Mouse (Mus musculus) ES-E14 (cell line): Measurements from ENCODE around the gene Ank3. TPM values are rescaled to one million over a fixed set of nuclear protein-coding genes. Genes with fewer than 3 reads are reported as not detected.

ENCODE experiments used
- DNase-seq: peaks from one replicate; pipeline ENCODE4 v3.0.0-alpha.2; 2013; ENCODE audit warnings: low read depth, low spot score
- H3K27ac ChIP-seq: 2 replicates; pipeline ENCODE4 v1.5.1; 2012; ENCODE audit warnings: low read depth, mild to moderate bottlenecking, low read length, moderate library complexity, mixed read lengths; ENCODE audit not compliant: poor library complexity, insufficient read depth, severe bottlenecking
- H3K36me3 ChIP-seq: 2 replicates; pipeline ENCODE4 v1.6.1; 2012; ENCODE audit warnings: mild to moderate bottlenecking, low read length, moderate library complexity, mixed read lengths; ENCODE audit not compliant: control insufficient read depth, poor library complexity, insufficient read depth, severe bottlenecking
- H3K4me1 ChIP-seq, 2 experiments: fragments of 150-350 bp in 1 of 2; sonication (generic) in 1 of 2; 2 replicates each; pipeline ENCODE4 v1.6.1; 2012; ENCODE audit warnings: low read length in 2 of 2, mild to moderate bottlenecking in 1 of 2, mixed read lengths in 1 of 2; ENCODE audit not compliant: control insufficient read depth in 2 of 2, insufficient read depth in 2 of 2, poor library complexity in 1 of 2
- H3K4me3 ChIP-seq, 2 experiments: fragments of 150-350 bp in 1 of 2; sonication (generic) in 1 of 2; 2 replicates each; pipeline ENCODE4 v1.5.1; 2012; ENCODE audit warnings: low read length in 2 of 2, low read depth in 1 of 2, mild to moderate bottlenecking in 1 of 2, mixed read lengths in 1 of 2; ENCODE audit not compliant: insufficient read depth in 1 of 2, poor library complexity in 1 of 2, severe bottlenecking in 1 of 2
- H3K9ac ChIP-seq: 2 replicates; pipeline ENCODE4 v1.6.1; 2012; ENCODE audit warnings: low read depth, mild to moderate bottlenecking, low read length, mixed read lengths; ENCODE audit not compliant: poor library complexity, insufficient read depth, severe bottlenecking
- H3K9me3 ChIP-seq: fragments of 150-350 bp; sonication (generic); 2 replicates; pipeline ENCODE4 v1.6.1; 2012; ENCODE audit warnings: low read depth, mild to moderate bottlenecking, low read length; ENCODE audit not compliant: control insufficient read depth, insufficient read depth
- CHD2 ChIP-seq: IDR thresholded peaks from 2 replicates; pipeline ENCODE4 v1.6.1; 2014; ENCODE audit warnings: mild to moderate bottlenecking, low read depth, low read length, inconsistent platforms
- HCFC1 ChIP-seq: IDR thresholded peaks from 2 replicates; pipeline ENCODE4 v1.6.1; 2012; ENCODE audit warnings: low read length, inconsistent platforms, borderline replicate concordance; ENCODE audit not compliant: insufficient read depth
- MAFK ChIP-seq: IDR thresholded peaks from 2 replicates; pipeline ENCODE4 v1.6.1; 2014; ENCODE audit warnings: mild to moderate bottlenecking, low read depth, low read length, inconsistent platforms; ENCODE audit not compliant: insufficient read depth
- ZC3H11A ChIP-seq: IDR thresholded peaks from 2 replicates; pipeline ENCODE4 v1.6.1; 2012; ENCODE audit warnings: low read depth, mild to moderate bottlenecking, inconsistent platforms, low read length, borderline replicate concordance
- ZNF384 ChIP-seq: IDR thresholded peaks from 2 replicates; pipeline ENCODE4 v1.6.1; 2012; ENCODE audit warnings: low read depth, low read length, inconsistent platforms
- in situ Hi-C, 2 experiments: fragments of 600-800 bp; cut with MboI; formaldehyde crosslinking; loops; one replicate each; pipeline ENCODE4 v1.15.1; 2025; ENCODE audit warnings: low sequenced_read_pairs in 2 of 2, inconsistent platforms in 1 of 2; ENCODE audit not compliant: unreplicated experiment in 2 of 2
- total RNA-seq: library from RNA; depleted of rRNA; stranded (reverse); fragments of 300-350 nt; gene quantifications from 2 replicates; pipeline ENCODE4 v1.2.3, GENCODE M21; 2012

Gene Ank3
- total RNA-seq, 1 experiment, result 6.5 TPM

DNA sequence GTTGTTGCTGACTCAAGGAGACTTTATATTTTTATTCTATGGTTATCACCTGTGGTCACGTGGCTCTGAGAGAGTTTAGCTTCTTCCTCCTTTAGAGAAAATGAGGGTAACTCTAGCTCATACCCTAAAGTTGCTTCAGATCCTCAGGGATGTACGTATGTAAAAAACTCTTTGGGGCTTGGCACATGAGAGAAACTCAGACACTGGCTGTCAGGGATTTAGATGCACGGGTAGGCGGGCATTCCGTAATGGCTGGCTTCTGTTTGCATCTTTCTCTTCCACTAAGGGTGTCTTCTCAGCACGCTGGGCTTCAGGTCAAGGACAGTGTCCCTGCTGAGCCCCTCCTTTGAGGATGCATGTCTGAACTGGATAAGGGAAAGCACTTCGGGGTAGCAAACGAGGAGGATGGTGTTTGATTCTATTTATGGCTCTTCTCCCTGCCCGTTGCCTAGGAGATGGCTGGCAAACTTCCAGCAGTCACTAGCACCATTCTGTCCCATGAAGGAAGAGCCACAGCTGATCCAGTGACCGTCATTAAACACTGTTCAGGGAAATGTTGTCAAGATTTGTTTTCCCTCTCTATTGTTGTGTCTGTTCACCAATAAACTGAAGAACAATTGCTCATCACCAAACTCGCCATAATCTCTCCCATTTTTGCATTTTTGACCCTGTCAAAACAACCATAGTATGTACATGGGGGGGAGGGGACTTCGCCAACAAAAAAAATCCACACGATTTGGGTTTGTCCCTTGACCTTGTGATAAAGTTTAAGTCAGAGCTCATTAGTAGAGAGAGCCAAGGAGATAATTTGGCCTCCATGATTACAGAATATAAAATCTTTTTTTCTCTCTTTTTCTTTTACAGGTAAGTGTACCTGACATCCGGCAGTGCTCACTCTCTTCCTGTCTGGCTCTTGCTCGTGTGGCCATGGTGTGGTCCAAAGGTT lies 195.9 kb downstream of the Ank3 start:
- H3K4me3 ChIP-seq, result no peak overlapping the region
- H3K9me3 ChIP-seq, result no peaks in the 10 kb centered on the region
- DNase-seq, result no peak
- no peak overlapping the region for H3K27ac ChIP-seq
- H3K9ac ChIP-seq, result no peak overlapping the region
- TF ChIP-seq ZC3H11A (no peak), MAFK (no peak), ZNF384 (no peak), HCFC1 (no peak), CHD2 (no peak)
- in situ Hi-C loops, result no loop called here
- no peaks in the 10 kb centered on the region for H3K36me3 ChIP-seq
- peaks cover 0 to 4% of the 10 kb centered on the region in 2 experiments; a peak in 1 of 4 replicates for H3K4me1 ChIP-seq

DNA sequence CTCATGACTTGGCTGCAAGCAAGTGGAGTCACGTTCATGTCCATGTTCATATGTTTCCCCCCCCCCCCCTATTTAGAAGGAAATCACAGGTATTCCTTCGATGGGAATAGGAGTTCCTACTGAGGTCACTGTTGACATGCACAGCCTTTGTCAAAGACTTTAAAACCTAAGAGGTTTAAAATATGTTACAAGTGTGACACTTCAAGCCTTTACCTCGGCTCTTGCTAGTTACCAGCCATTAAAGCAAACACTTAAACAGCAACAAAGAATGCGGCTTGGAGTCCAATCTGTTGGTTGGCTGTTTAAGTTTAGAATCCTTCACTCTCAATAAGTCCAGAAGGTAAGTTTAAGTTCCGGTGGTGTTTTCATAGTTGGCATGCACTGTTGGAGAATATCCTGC lies 196.9 kb downstream of the Ank3 start:
- Histone ChIP-seq H3K4me1 (peaks cover 0 to 4% of the 10 kb centered on the region in 2 experiments; a peak in 1 of 4 replicates), H3K9ac (no peak overlapping the region), H3K4me3 (no peak overlapping the region), H3K36me3 (no peaks in the 10 kb centered on the region), H3K9me3 (no peaks in the 10 kb centered on the region), H3K27ac (no peak overlapping the region)
- in situ Hi-C loops, result no loop called here
- DNase-seq, result no peak
- no peak for TF ChIP-seq ZC3H11A
- no peak for TF ChIP-seq MAFK
- no peak for TF ChIP-seq HCFC1
- no peak for TF ChIP-seq CHD2
- no peak for TF ChIP-seq ZNF384

DNA sequence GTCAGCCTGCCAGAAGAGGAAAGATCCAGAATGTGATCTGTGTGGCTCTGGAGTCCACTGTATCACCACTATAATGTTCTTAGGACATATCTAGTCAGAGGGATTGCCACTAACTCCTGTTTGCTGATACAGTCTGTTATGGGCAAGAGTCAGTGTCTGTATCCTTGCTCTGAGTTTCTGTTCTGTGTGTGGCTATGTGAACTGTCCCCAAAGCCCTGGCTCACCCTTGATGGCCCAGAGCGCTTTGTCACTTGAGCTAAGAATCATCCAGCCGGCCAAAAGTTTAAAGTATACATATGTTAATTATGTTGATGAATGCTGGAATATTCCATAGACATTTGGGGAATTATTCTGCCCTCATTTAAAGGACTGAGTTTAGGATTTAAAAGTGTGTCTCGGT lies 202.9 kb downstream of the Ank3 start:
- Histone ChIP-seq H3K4me1 (no peaks in the 10 kb centered on the region), H3K4me3 (no peak overlapping the region), H3K9ac (no peak overlapping the region), H3K36me3 (no peaks in the 10 kb centered on the region), H3K9me3 (no peaks in the 10 kb centered on the region), H3K27ac (no peak overlapping the region)
- TF ChIP-seq CHD2 (no peak), ZC3H11A (no peak), HCFC1 (no peak), ZNF384 (no peak), MAFK (no peak)
- DNase-seq, result no peak
- in situ Hi-C loops, result no loop called here

DNA sequence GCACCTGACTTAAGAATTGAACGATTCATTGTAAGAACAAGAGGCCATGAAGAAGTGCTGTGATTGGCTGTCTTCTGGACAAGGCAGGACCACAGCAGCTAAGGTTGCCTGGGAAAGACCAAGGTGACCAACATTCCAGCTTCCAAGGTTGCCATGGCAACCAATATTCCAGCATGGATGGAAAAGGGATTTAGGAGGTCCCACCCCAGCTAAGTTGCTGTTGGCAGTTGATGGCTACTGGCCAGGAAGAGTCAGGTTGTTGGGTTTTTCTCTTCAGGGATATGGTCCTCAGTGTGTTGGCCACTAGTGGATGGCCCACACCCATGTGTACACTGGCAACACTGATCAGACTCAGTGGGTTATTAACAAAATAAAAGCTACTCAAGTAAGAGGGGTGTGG lies 204.1 kb downstream of the Ank3 start:
- Histone ChIP-seq H3K36me3 (no peaks in the 10 kb centered on the region), H3K9me3 (no peaks in the 10 kb centered on the region), H3K9ac (no peak overlapping the region), H3K4me3 (no peak overlapping the region), H3K27ac (no peak overlapping the region), H3K4me1 (no peaks in the 10 kb centered on the region)
- DNase-seq, result no peak
- in situ Hi-C loops, result no loop called here
- TF ChIP-seq CHD2 (no peak), MAFK (no peak), ZNF384 (no peak), ZC3H11A (no peak), HCFC1 (no peak)
